Mouse (Mus musculus) left cerebral cortex, adult 8-10 months (tissue): ENCODE measurements around the gene Myo15b. TPM values are rescaled to one million over a fixed set of nuclear protein-coding genes. Genes with fewer than 3 reads are reported as not detected.

Experiments
- DNase-seq, 2 experiments: peaks; one replicate each; pipeline ENCODE4 v3.0.0; 2022; ENCODE audit warnings: low spot score in 2 of 2
- total RNA-seq, 4 experiments: library from RNA; stranded (reverse); gene quantifications; 2 replicates each; pipeline ENCODE4 v1.2.4; 2022

Myo15b gene
- total RNA-seq, 4 experiments from 2014 or later, result 0.07 to 0.89 (median 0.57) TPM

- DNase-seq, result no peak
These were observed 43.3 kb downstream of the Myo15b start for GRCm38 (mm10) chr11:115901338-115902161.

- DNase-seq, result no peak
These were observed 44.0 kb downstream of the Myo15b start for GRCm38 (mm10) chr11:115902177-115902576.

GRCm38 (mm10) chr11:115902831-115903230 lies 44.6 kb downstream of the Myo15b start:
- DNase-seq, result no peak

GRCm38 (mm10) chr11:115903384-115904230 lies 45.4 kb downstream of the Myo15b start:
- DNase-seq, result no peak

GRCm38 (mm10) chr11:115904231-115904955 lies 46.2 kb downstream of the Myo15b start:
- DNase-seq, result no peak

- no peak for DNase-seq
These were observed 47.0 kb downstream of the Myo15b start for GRCm38 (mm10) chr11:115904956-115905790.

- no peak for DNase-seq
These were observed 47.9 kb downstream of the Myo15b start for GRCm38 (mm10) chr11:115906116-115906515.

- no peak for DNase-seq
These were observed 48.3 kb downstream of the Myo15b start for GRCm38 (mm10) chr11:115906521-115906920.

GRCm38 (mm10) chr11:115911134-115911561 lies 52.9 kb downstream of the Myo15b start:
- DNase-seq, result no peak

- no peak for DNase-seq
These were observed 53.6 kb downstream of the Myo15b start, which contains the start of gene Smim6 for GRCm38 (mm10) chr11:115911632-115912376. Smim6 (plus strand) TSS chr11:115912017.

GRCm38 (mm10) chr11:115916579-115916978 lies 58.4 kb downstream of the Myo15b start:
- DNase-seq, result no peak

GRCm38 (mm10) chr11:115918637-115919036 lies 60.4 kb downstream of the Myo15b start:
- DNase-seq, result no peak

GRCm38 (mm10) chr11:115919073-115919472 lies 60.9 kb downstream of the Myo15b start:
- no peak for DNase-seq

GRCm38 (mm10) chr11:115920110-115920818 lies 62.1 kb downstream of the Myo15b start:
- DNase-seq, result no peak

GRCm38 (mm10) chr11:115921986-115922385 lies 63.8 kb downstream of the Myo15b start:
- DNase-seq, result no peak

- no peak for DNase-seq
These were observed 70.8 kb downstream of the Myo15b start for GRCm38 (mm10) chr11:115929031-115929430.

- no peak for DNase-seq
These were observed 71.6 kb downstream of the Myo15b start for GRCm38 (mm10) chr11:115929818-115930217.

- no peak for DNase-seq
These were observed 73.0 kb downstream of the Myo15b start for GRCm38 (mm10) chr11:115931235-115931634.

- peak; percentile 87 to 97 for DNase-seq
These were observed 75.0 kb downstream of the Myo15b start, which contains the start of the genes Sap30bp and Recql5 for GRCm38 (mm10) chr11:115933108-115933746. Sap30bp (plus strand) TSS chr11:115933282. Recql5 (minus strand) TSS chr11:115933477.
